Mouse (Mus musculus) heart, embryonic 11.5 days (tissue): ENCODE measurements at regions not wholly inside any gene's neighbourhood (a gene's known extent, or its start where the extent isn't known, plus 50 kb on each side); places are given as distances from the start of the nearest gene placed in this dataset.
A peak's percentile ranks its signal among the peaks of the same experiment; 100 is the strongest.

Source experiments
- ATAC-seq: fragments of 200-750 bp; cut with Nextera tagmentation; replicated peaks from 2 replicates; pipeline ENCODE4 v1.8.0; 2017; ENCODE audit warnings: moderate library complexity; ENCODE audit not compliant: insufficient number of reproducible peaks, low FRiP score, low TSS enrichment
- H3K27ac ChIP-seq: fragments of 300-500 bp; sonication (generic); 2 replicates; pipeline ENCODE4 v1.5.1; 2014; ENCODE audit warnings: mild to moderate bottlenecking, low read depth, low read length
- H3K27me3 ChIP-seq: fragments of 300-500 bp; sonication (generic); 2 replicates; pipeline ENCODE4 v1.6.1; 2014; ENCODE audit warnings: mild to moderate bottlenecking, low read length, mixed read lengths; ENCODE audit not compliant: control insufficient read depth, insufficient read depth
- H3K36me3 ChIP-seq: fragments of 300-500 bp; sonication (generic); 2 replicates; pipeline ENCODE4 v1.6.1; 2014; ENCODE audit warnings: mild to moderate bottlenecking, low read length, moderate library complexity, mixed read lengths; ENCODE audit not compliant: control insufficient read depth, insufficient read depth
- H3K4me1 ChIP-seq: fragments of 300-500 bp; sonication (generic); 2 replicates; pipeline ENCODE4 v1.6.1; 2014; ENCODE audit warnings: low read length; ENCODE audit not compliant: control insufficient read depth, insufficient read depth
- H3K4me2 ChIP-seq: fragments of 300-500 bp; sonication (generic); 2 replicates; pipeline ENCODE4 v1.6.1; 2014; ENCODE audit warnings: mild to moderate bottlenecking, moderate library complexity
- H3K4me3 ChIP-seq: fragments of 300-500 bp; sonication (generic); 2 replicates; pipeline ENCODE4 v1.5.1; 2014; ENCODE audit warnings: low read depth, low read length
- H3K9ac ChIP-seq: fragments of 300-500 bp; sonication (generic); 2 replicates; pipeline ENCODE4 v1.6.1; 2014; ENCODE audit warnings: mild to moderate bottlenecking, low read depth, low read length, moderate library complexity
- H3K9me3 ChIP-seq: fragments of 300-500 bp; sonication (generic); replicated peaks from 2 replicates; pipeline ENCODE4 v1.6.1; 2016; ENCODE audit warnings: low read length; ENCODE audit not compliant: control insufficient read depth
- WGBS: fragments of 180-500 bp; shearing (Covaris S2); extraction: QIAGEN DNeasy Blood & Tissue Kit; methylation state at CpG from one replicate; pipeline ENCODE4 v1.1.7; 2014; ENCODE audit not compliant: insufficient replicate concordance; 5-methylcytosine and 5-hydroxymethylcytosine counted together

- Histone ChIP-seq H3K4me1 (no peaks in the 10 kb centered on the region), H3K9ac (no peak overlapping the region), H3K9me3 (no peaks in the 10 kb centered on the region), H3K4me3 (no peak overlapping the region), H3K27me3 (no peaks in the 10 kb centered on the region), H3K4me2 (no peak overlapping the region), H3K36me3 (no peaks in the 10 kb centered on the region), H3K27ac (no peak overlapping the region)
- no peak for ATAC-seq
These were observed 68.1 kb downstream of the Cenpw start for GRCm38 (mm10) chr10:30132243-30132642.

- Histone ChIP-seq H3K9ac (no peak overlapping the region), H3K9me3 (no peaks in the 10 kb centered on the region), H3K36me3 (no peaks in the 10 kb centered on the region), H3K4me2 (no peak overlapping the region), H3K27ac (no peak overlapping the region), H3K4me3 (no peak overlapping the region), H3K4me1 (no peaks in the 10 kb centered on the region), H3K27me3 (no peaks in the 10 kb centered on the region)
- 71% methylated on average over 3 of the region's 3 CpGs for WGBS
- no peak for ATAC-seq
These were observed 90.0 kb downstream of the Cenpw start for GRCm38 (mm10) chr10:30110341-30110740.

GRCm38 (mm10) chr10:30102443-30102842 lies 97.9 kb downstream of the Cenpw start:
- Histone ChIP-seq H3K4me2 (no peak overlapping the region), H3K9me3 (no peaks in the 10 kb centered on the region), H3K27me3 (no peaks in the 10 kb centered on the region), H3K9ac (no peak overlapping the region), H3K4me1 (no peaks in the 10 kb centered on the region), H3K4me3 (no peak overlapping the region), H3K27ac (no peak overlapping the region), H3K36me3 (no peaks in the 10 kb centered on the region)
- ATAC-seq = no peak

- no peaks in the 10 kb centered on the region for H3K36me3 ChIP-seq
- no peaks in the 10 kb centered on the region for H3K4me1 ChIP-seq
- H3K9ac ChIP-seq = no peak overlapping the region
- no peak overlapping the region for H3K4me3 ChIP-seq
- H3K27ac ChIP-seq = no peak overlapping the region
- ATAC-seq = no peak
- no peaks in the 10 kb centered on the region for H3K9me3 ChIP-seq
- H3K4me2 ChIP-seq = no peak overlapping the region
- H3K27me3 ChIP-seq = no peaks in the 10 kb centered on the region
These were observed 105.8 kb downstream of the Cenpw start for GRCm38 (mm10) chr10:30094603-30095002.

- H3K4me3 ChIP-seq = no peak overlapping the region
- no peaks in the 10 kb centered on the region for H3K9me3 ChIP-seq
- 18% methylated on average over 1 of the region's 1 CpGs for WGBS
- no peaks in the 10 kb centered on the region for H3K36me3 ChIP-seq
- no peaks in the 10 kb centered on the region for H3K4me1 ChIP-seq
- no peak overlapping the region for H3K9ac ChIP-seq
- ATAC-seq = no peak
- H3K4me2 ChIP-seq = no peak overlapping the region
- no peaks in the 10 kb centered on the region for H3K27me3 ChIP-seq
- H3K27ac ChIP-seq = no peak overlapping the region
These were observed 108.8 kb downstream of the Cenpw start for GRCm38 (mm10) chr10:30091549-30091948.

- ATAC-seq = 0 out of 2 replicates have a peak, but pooled peaks have one; percentile 22
- Histone ChIP-seq H3K4me1 (no peaks in the 10 kb centered on the region), H3K4me2 (no peak overlapping the region), H3K27ac (no peak overlapping the region), H3K9me3 (no peaks in the 10 kb centered on the region), H3K4me3 (no peak overlapping the region), H3K27me3 (no peaks in the 10 kb centered on the region), H3K36me3 (no peaks in the 10 kb centered on the region), H3K9ac (no peak overlapping the region)
- WGBS = 47% methylated on average over 7 of the region's 7 CpGs
These were observed 111.0 kb downstream of the Cenpw start for GRCm38 (mm10) chr10:30089406-30089805.

- 82% methylated on average over 5 of the region's 5 CpGs for WGBS
These were observed 115.3 kb downstream of the Cenpw start for GRCm38 (mm10) chr10:30085059-30085458.

GRCm38 (mm10) chr10:30066692-30067091 lies 133.7 kb downstream of the Cenpw start:
- Histone ChIP-seq H3K27me3 (no peaks in the 10 kb centered on the region), H3K4me2 (no peak overlapping the region), H3K4me3 (no peak overlapping the region), H3K9me3 (no peaks in the 10 kb centered on the region), H3K36me3 (no peaks in the 10 kb centered on the region), H3K9ac (no peak overlapping the region), H3K27ac (no peak overlapping the region), H3K4me1 (no peaks in the 10 kb centered on the region)
- no peak for ATAC-seq
- WGBS = 76% methylated on average over 2 of the region's 2 CpGs

More at GRCm38 (mm10) chr10:30085059-30085458, 115.3 kb downstream of the Cenpw start:
- Histone ChIP-seq H3K9ac (no peak overlapping the region), H3K9me3 (no peaks in the 10 kb centered on the region), H3K4me2 (no peak overlapping the region), H3K4me1 (no peaks in the 10 kb centered on the region), H3K4me3 (no peak overlapping the region), H3K36me3 (no peaks in the 10 kb centered on the region), H3K27me3 (no peaks in the 10 kb centered on the region), H3K27ac (no peak overlapping the region)
- no peak for ATAC-seq

GRCm38 (mm10) chr10:30030621-30031020 lies 169.7 kb downstream of the Cenpw start:
- no peak overlapping the region for H3K4me3 ChIP-seq
- H3K9me3 ChIP-seq = no peaks in the 10 kb centered on the region
- H3K36me3 ChIP-seq = no peaks in the 10 kb centered on the region
- H3K27me3 ChIP-seq = no peaks in the 10 kb centered on the region
- H3K27ac ChIP-seq = no peak overlapping the region
- no peaks in the 10 kb centered on the region for H3K4me1 ChIP-seq
- WGBS = 63% methylated on average over 4 of the region's 4 CpGs
- no peak for ATAC-seq
- no peak overlapping the region for H3K4me2 ChIP-seq
- no peak overlapping the region for H3K9ac ChIP-seq
